Mouse (Mus musculus): ENCODE results near the gene Tbx2. TPM values are rescaled to one million over a fixed set of nuclear protein-coding genes. Genes with fewer than 3 reads are reported as not detected.

The Tbx2 gene
- total RNA-seq (2023; ENCODE audit: inconsistent age): 0.63 to 0.96 TPM (median 0.84 TPM) in 4 replicates

DNA sequence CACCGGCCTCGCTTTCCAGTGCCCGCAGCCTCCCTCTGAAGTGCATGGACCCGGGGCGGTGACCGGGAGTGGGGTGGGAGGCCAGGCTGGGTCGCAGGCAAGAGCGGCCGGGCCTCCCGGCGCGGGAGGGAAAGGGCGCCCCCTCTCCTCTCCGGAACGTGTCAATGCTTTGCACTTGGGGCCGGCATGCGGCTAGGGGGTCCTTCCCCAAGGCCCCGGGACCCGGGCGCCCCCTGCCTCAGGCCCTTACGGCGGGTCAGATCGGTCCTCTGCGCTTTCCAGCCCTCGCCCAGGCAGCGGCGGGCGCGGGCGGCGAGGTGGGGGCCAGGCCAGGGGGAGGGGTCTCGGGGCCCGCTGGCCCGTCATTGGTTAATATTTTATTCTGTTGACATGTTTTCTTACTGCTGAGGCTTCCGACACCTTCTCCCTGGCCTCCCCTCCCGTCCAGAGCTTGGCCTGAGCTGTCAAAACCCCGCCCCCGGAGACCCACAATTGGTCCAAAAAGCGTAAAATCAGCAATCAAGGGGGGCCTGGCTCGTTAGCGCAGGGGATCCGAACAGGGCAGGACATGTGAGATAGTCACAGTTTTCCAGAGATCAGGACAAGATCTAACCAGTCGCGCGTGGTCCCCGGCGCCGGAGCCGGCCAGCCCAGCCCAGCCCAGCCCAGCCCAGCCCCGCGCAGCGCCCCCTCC is at the start of gene Tbx2:
Gene Tbx2, plus strand, starts transcription at position 321 of the 694 bp plus-strand sequence.

DNA sequence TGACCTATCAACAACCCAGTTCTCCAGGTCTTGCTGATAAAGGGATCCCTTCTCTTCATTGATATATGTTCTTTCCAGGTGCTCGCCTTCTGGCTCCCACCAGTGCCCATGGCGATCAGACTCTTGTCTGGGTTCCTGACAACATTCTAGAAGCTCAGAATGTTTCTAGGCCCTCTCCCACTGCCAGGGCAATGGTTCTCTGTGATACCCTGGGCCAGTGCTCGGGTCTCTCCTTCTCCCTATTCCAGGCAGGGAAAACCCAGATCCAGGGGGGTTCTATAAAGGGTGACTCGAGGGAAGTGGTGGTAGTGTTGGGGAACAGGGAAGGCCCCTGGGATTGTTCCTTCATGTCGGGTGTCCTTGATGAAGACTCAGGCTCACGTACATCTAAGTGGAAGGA is 17.9 kb downstream of the Tbx2 start, which contains the start of gene Gm11444:
Gene Gm11444, minus strand, starts transcription at position 101 of the 400 bp plus-strand sequence.

DNA sequence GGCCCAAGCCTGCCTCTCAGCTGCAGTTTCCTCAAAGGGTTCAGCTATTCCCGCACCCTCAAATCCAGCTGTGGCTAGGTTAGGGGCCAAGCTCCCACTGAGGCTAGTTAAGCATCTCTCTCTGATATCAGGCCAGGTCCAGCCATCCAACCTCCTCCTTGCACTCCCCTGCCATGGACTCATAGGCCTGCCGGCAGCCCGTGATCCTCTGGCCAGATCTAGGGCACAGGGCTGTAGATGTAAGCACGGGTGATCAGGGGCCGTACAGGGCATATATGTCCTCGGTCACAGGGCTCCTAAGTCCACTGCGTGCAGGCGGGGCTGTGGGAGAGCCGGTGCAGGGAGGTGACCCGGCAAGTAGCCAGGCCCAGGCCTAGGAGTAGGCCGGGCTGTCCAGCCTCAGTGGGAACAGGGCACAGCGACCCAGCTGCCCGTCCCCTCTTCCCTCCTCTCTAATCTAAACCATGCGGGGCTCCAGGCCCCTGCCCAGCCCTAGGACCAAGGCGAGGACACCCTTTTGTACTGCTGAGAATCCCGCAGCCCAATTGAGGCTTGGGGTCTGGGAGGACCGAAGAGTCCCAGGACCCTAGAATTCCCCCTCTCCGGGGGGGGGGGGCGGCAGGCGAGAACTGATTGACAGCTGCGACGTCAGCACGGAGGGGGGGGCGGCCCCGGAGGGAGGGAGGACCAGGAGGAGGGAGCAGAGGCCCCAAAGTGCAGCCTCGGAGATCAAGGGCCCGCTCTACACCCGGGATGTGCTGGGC is 53.5 kb downstream of the Tbx2 start, which contains the start of gene Tbx4:
Gene Tbx4, plus strand, starts transcription at position 758 of the 764 bp plus-strand sequence.

Other genes starting within 250 kb of the Tbx2 start
- not detected in 4 replicates for gene Gm11444, start 17.8 kb downstream of the Tbx2 start, total RNA-seq (2023; ENCODE audit: inconsistent age)
- gene Tbx4, start 53.9 kb downstream of the Tbx2 start, total RNA-seq (2023; ENCODE audit: inconsistent age): not detected in 4 replicates